Mouse (Mus musculus) limb, embryonic 14.5 days (tissue): ENCODE data around the gene Lpgat1. TPM values are rescaled to one million over a fixed set of nuclear protein-coding genes. Genes with fewer than 3 reads are reported as not detected.

Source experiments
- ATAC-seq: fragments of 200-750 bp; cut with Nextera tagmentation; 2 replicates; pipeline ENCODE4 v1.8.0; 2017; ENCODE audit warnings: low read depth, moderate number of reproducible peaks, moderate TSS enrichment; ENCODE audit not compliant: low FRiP score
- DNase-seq: peaks from one replicate; pipeline ENCODE4 v3.0.0-alpha.2; 2015; ENCODE audit warnings: low spot score
- H3K27ac ChIP-seq: fragments of 300-500 bp; sonication (generic); replicated peaks from 2 replicates; pipeline ENCODE4 v1.5.1; 2014; ENCODE audit warnings: low read depth, mild to moderate bottlenecking, low read length, moderate library complexity, mixed read lengths
- H3K27me3 ChIP-seq: fragments of 300-500 bp; sonication (generic); 2 replicates; pipeline ENCODE4 v1.6.1; 2014; ENCODE audit warnings: low read length, mixed read lengths; ENCODE audit not compliant: control insufficient read depth, insufficient read depth
- H3K36me3 ChIP-seq: fragments of 300-500 bp; sonication (generic); 2 replicates; pipeline ENCODE4 v1.6.1; 2014; ENCODE audit warnings: mild to moderate bottlenecking, low read length, moderate library complexity, mixed read lengths; ENCODE audit not compliant: control insufficient read depth, insufficient read depth
- H3K4me1 ChIP-seq: fragments of 300-500 bp; sonication (generic); 2 replicates; pipeline ENCODE4 v1.6.1; 2014; ENCODE audit warnings: antibody characterized with exemption, low read length, mixed read lengths; ENCODE audit not compliant: control insufficient read depth, insufficient read depth
- H3K4me2 ChIP-seq: fragments of 300-500 bp; sonication (generic); replicated peaks from 2 replicates; pipeline ENCODE4 v1.6.1; 2014; ENCODE audit warnings: low read depth, mild to moderate bottlenecking, low read length, moderate library complexity; ENCODE audit not compliant: severe bottlenecking
- H3K4me3 ChIP-seq: fragments of 300-500 bp; sonication (generic); replicated peaks from 2 replicates; pipeline ENCODE4 v1.5.1; 2014; ENCODE audit warnings: low read length
- H3K9ac ChIP-seq: fragments of 300-500 bp; sonication (generic); 2 replicates; pipeline ENCODE4 v1.6.1; 2014; ENCODE audit warnings: mild to moderate bottlenecking, low read depth, low read length, moderate library complexity; ENCODE audit not compliant: severe bottlenecking
- H3K9me3 ChIP-seq: fragments of 300-500 bp; sonication (generic); 2 replicates; pipeline ENCODE4 v1.6.1; 2016; ENCODE audit warnings: low read length; ENCODE audit not compliant: control insufficient read depth
- POLR2A ChIP-seq: fragments of 200-500 bp; IDR thresholded peaks from 2 replicates; pipeline ENCODE4 v1.8.0; 2012; ENCODE audit warnings: inconsistent platforms, mild to moderate bottlenecking, moderate library complexity, borderline replicate concordance; ENCODE audit not compliant: insufficient read depth, insufficient read length; ENCODE audit errors: extremely low read depth
- WGBS: fragments of 180-500 bp; shearing (Covaris S2); extraction: QIAGEN DNeasy Blood & Tissue Kit; methylation state at CpG from one replicate; pipeline ENCODE4 v1.1.7; 2014; 5-methylcytosine and 5-hydroxymethylcytosine counted together
- polyA plus RNA-seq, 2 experiments: library from polyadenylated mRNA; depleted of rRNA in 1 of 2; stranded (reverse) in 1 of 2; unstranded in 1 of 2; fragments of >200 nt; fragmentation: Nextera tagmentation in 1 of 2; extraction: Ambion mirVana in 1 of 2; gene quantifications; 2 replicates each; pipeline versions ENCODE4 v1.2.1 to v1.2.3; 2012 to 2014

Gene Lpgat1
- polyA plus RNA-seq, 2 experiments = 24.7 to 39.9 TPM

DNA sequence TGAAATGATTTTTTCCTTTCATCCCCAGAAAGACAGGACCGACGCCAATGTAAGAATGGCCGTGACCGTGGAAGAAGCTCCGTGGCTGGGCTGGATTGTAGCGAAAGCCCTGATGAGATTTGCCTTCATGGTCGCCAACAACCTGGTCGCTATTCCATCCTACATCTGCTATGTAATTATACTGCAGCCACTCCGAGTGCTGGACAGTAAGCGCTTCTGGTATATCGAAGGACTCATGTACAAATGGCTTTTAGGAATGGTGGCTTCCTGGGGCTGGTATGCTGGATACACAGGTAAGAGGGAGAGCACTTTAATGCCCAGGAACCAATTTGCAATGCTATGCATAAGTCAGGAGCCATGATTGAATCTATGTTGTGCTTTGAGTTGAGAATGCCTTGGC, 1.7 kb downstream of the Lpgat1 start:
- ATAC-seq (no peak), DNase-seq (no peak)
- Histone ChIP-seq H3K9me3 (no peaks in the 10 kb centered on the region), H3K27ac (peak overlapping the region; percentile 95; the same call in 1 of the 2 replicates), H3K9ac (peak overlapping the region; percentile 98), H3K4me1 (peaks cover 8% of the 10 kb centered on the region; the same call in 1 of the 2 replicates), H3K4me3 (peak overlapping the region; percentile 62), H3K36me3 (peaks cover 31% of the 10 kb centered on the region), H3K27me3 (no peaks in the 10 kb centered on the region), H3K4me2 (peak overlapping the region; percentile 80)
- WGBS = 5% methylated on average over 11 of the region's 11 CpGs
- TF ChIP-seq POLR2A = no peak

DNA sequence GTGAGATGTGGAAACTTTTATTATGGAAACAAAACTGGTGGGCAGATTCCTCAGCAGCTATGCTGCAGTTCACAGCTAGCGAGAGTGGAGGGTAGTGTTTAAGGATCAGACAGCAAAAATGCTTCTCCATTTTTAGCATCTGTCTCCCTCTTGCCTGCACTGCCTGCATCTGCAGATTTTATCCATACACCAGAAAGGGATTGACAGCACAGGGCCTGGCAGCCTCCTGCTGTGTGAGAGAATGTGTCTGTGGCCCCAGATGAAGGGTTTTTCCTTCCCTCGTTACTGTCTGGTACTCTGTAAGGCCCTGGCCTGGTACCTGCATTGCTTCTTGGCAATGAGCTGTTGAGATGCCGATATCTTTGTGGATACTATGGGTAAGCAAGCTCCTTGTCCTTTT, 2.8 kb downstream of the Lpgat1 start:
- TF ChIP-seq POLR2A = no peak
- Histone ChIP-seq H3K27me3 (no peaks in the 10 kb centered on the region), H3K4me3 (no peak overlapping the region), H3K9ac (peak overlapping the region; percentile 43; the same call in 1 of the 2 replicates), H3K9me3 (no peaks in the 10 kb centered on the region), H3K36me3 (peaks cover 37% of the 10 kb centered on the region), H3K4me1 (peaks cover 8% of the 10 kb centered on the region; the same call in 1 of the 2 replicates), H3K4me2 (no peak overlapping the region), H3K27ac (no peak overlapping the region)
- ATAC-seq (no peak), DNase-seq (no peak)
- 52% methylated on average over 3 of the region's 3 CpGs for WGBS

DNA sequence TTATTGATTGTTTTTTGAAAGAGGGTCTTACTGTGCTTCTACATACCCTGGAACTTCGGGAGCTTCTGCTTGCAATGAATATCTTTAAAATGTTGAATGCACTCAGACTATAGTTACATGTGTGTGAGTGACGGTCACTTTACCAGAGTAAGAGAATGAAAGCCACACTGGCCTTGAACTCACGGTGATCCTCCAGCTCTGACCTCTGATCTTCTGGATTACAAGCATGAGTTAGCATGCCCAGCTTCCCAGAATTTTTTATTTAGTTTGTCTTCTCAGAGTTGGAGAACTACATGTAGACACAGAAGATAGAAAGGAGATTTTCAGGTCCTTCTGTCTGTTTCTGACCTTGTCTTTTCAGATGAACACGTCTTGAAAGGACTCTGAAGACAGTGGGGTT, 5.1 kb downstream of the Lpgat1 start:
- Histone ChIP-seq H3K9ac (no peak overlapping the region), H3K4me3 (no peak overlapping the region), H3K36me3 (peaks cover 42% of the 10 kb centered on the region), H3K9me3 (no peaks in the 10 kb centered on the region), H3K4me2 (no peak overlapping the region), H3K27me3 (no peaks in the 10 kb centered on the region), H3K27ac (no peak overlapping the region), H3K4me1 (peaks cover 5% of the 10 kb centered on the region; the same call in 1 of the 2 replicates)
- TF ChIP-seq POLR2A = no peak
- ATAC-seq (no peak), DNase-seq (no peak)
- WGBS = 85% methylated on average over 4 of the region's 4 CpGs

DNA sequence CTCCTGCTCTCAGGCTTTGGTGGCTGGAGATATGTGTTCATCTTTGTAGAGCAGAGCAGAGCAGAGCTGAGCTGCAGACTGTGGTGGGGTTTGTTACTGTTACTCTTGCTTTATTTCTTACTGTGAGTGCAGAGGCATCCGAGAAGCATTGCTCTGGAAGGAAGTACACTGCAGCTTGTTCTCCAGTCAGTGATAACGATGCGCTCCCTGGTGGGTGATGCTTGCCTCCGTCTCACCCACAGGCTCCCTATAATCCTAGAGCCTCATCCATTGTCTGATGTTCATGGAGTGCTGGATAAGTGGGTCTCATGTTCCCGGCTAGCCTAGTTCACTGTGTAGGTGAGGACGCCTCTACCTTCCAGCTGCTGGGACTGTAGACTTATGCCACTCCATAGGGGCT, 6.0 kb downstream of the Lpgat1 start:
- DNase-seq = no peak
- no peaks in the 10 kb centered on the region for H3K9me3 ChIP-seq
- H3K36me3 ChIP-seq = peaks cover 51% of the 10 kb centered on the region
- ATAC-seq = no peak
- no peak overlapping the region for H3K4me3 ChIP-seq
- no peak for TF ChIP-seq POLR2A
- H3K27me3 ChIP-seq = no peaks in the 10 kb centered on the region
- 81% methylated on average over 6 of the region's 6 CpGs for WGBS
- H3K4me1 ChIP-seq = peaks cover 5% of the 10 kb centered on the region; the same call in 1 of the 2 replicates
- H3K9ac ChIP-seq = no peak overlapping the region
- no peak overlapping the region for H3K4me2 ChIP-seq
- no peak overlapping the region for H3K27ac ChIP-seq

GRCm38 (mm10) chr1:191724385-191725061, 6.9 kb downstream of the Lpgat1 start:
- no peak overlapping the region for H3K9ac ChIP-seq
- TF ChIP-seq POLR2A = no peak
- H3K27ac ChIP-seq = no peak overlapping the region
- no peak for ATAC-seq
- peaks cover 5% of the 10 kb centered on the region; the same call in 1 of the 2 replicates for H3K4me1 ChIP-seq
- no peak overlapping the region for H3K4me2 ChIP-seq
- no peaks in the 10 kb centered on the region for H3K27me3 ChIP-seq
- 86% methylated on average over 12 of the region's 12 CpGs for WGBS
- no peaks in the 10 kb centered on the region for H3K9me3 ChIP-seq
- H3K36me3 ChIP-seq = peaks cover 52% of the 10 kb centered on the region
- no peak overlapping the region for H3K4me3 ChIP-seq
- DNase-seq = no peak
